ENCODE assay signal across 10 mouse cellular contexts in genomic region chr8:9139059-9139620, GRCm38 (mm10).
DNase-seq lines count a peak whose midpoint lies in the region; ATAC-seq lines count a peak whose summit lies in the region.
"Had no signal": no experiment of that assay in that cellular context is flagged by ENCODE, and none has a peak within 500 bp of the region (broad histone marks: within the 10 kb centered on the region; RNA-seq: fewer than 3 reads in every experiment).

No protein-coding gene starts in this region.

- H3K4me1 ChIP-seq in heart, embryonic 12.5 days (replicated peaks), result no peaks in the 10 kb centered on the region
- H3K4me1 ChIP-seq: stomach, embryonic 15.5 days had no signal

- H3K4me3 ChIP-seq in heart, embryonic 12.5 days, result no peak overlapping the region
- H3K4me3 ChIP-seq: stomach, embryonic 15.5 days had no signal

- H3K27me3 ChIP-seq in heart, embryonic 12.5 days (replicated peaks), result no peaks in the 10 kb centered on the region
- H3K27me3 ChIP-seq: stomach, embryonic 15.5 days had no signal

- no peak overlapping the region for H3K4me2 ChIP-seq in heart, embryonic 12.5 days
- H3K4me2 ChIP-seq: lung, embryonic 14.5 days; stomach, embryonic 15.5 days had no signal

- intact Hi-C loops in heart, postnatal 14 days (cut with DNase I), result no loop called here

- no peak for ATAC-seq in heart, embryonic 12.5 days (ENCODE audit: insufficient number of reproducible peaks, low FRiP score)

- H3K36me3 ChIP-seq in heart, embryonic 12.5 days, result no peaks in the 10 kb centered on the region
- H3K36me3 ChIP-seq: stomach, embryonic 15.5 days had no signal

- H3K27ac ChIP-seq in heart, embryonic 12.5 days (ENCODE audit: poor library complexity, severe bottlenecking), result no peak overlapping the region
- H3K27ac ChIP-seq: stomach, embryonic 15.5 days had no signal

- WGBS in heart, embryonic 12.5 days, result 69% methylated on average over 3 of the region's 3 CpGs

- peak; percentile 71 to 78 for DNase-seq in heart, adult 18-20 months
- DNase-seq in testis, postnatal 14 days (ENCODE audit: low spot score), result peak; percentile 5
- DNase-seq in testis, postnatal 10 days (ENCODE audit: low spot score), result no peak
- peak; percentile 51 to 70 for DNase-seq in heart, postnatal 14 days
- peak; percentile 59 for DNase-seq in skeletal muscle tissue, adult 2 months (ENCODE audit: low read depth, low spot score)
- DNase-seq in layer of hippocampus, postnatal 14 days (ENCODE audit: low spot score in 2 of 2), result no peak
- DNase-seq in right cerebral cortex, postnatal 14 days, result no peak
- DNase-seq: lung, embryonic 14.5 days had no signal

- no peak overlapping the region for H3K9ac ChIP-seq in heart, embryonic 12.5 days
- H3K9ac ChIP-seq: lung, embryonic 14.5 days; stomach, embryonic 15.5 days had no signal

- no peaks in the 10 kb centered on the region for H3K9me3 ChIP-seq in heart, embryonic 12.5 days (replicated peaks)
- H3K9me3 ChIP-seq: stomach, embryonic 15.5 days had no signal

Comparison
In these comparisons a context has a peak if more than half of its experiments do, and no peak if none do; other contexts are left out.
1. DNase-seq: peak in heart, adult 18-20 months (2 of 2), testis, postnatal 14 days (single experiment), heart, postnatal 14 days (2 of 2) and skeletal muscle tissue, adult 2 months (single experiment); none in testis, postnatal 10 days (single experiment), layer of hippocampus, postnatal 14 days (0 of 2) and right cerebral cortex, postnatal 14 days (single experiment).